Mouse (Mus musculus): ENCODE results near the gene Gpsm3. TPM values are rescaled to one million over a fixed set of nuclear protein-coding genes. Genes with fewer than 3 reads are reported as not detected.

Gene Gpsm3
- 3.4 and 4.3 TPM in 2 replicates for polyA plus RNA-seq (2012; rRNA removed)

GRCm38 (mm10) chr17:34589681-34590101 lies at the start of gene Gpsm3:
Gene Gpsm3 (plus strand): TSS chr17:34589806.

GRCm38 (mm10) chr17:34564003-34564421 lies 25.6 kb upstream of the Gpsm3 start, which contains the start of gene Notch4:
Gene Notch4 (plus strand): TSS chr17:34564268.

GRCm38 (mm10) chr17:34591029-34591993 lies 1.7 kb downstream of the Gpsm3 start, which contains the start of gene Pbx2:
Gene Pbx2 (plus strand): TSS chr17:34591266.

GRCm38 (mm10) chr17:34597566-34598095 lies 8.0 kb downstream of the Gpsm3 start, which contains the start of gene Ager:
Gene Ager (plus strand): TSS chr17:34597862.

GRCm38 (mm10) chr17:34603375-34604060 lies 13.9 kb downstream of the Gpsm3 start, which contains the start of gene Rnf5:
Gene Rnf5 (minus strand): TSS chr17:34603690.

GRCm38 (mm10) chr17:34604061-34604508 lies 14.5 kb downstream of the Gpsm3 start, which contains the start of gene Agpat1:
Gene Agpat1 (plus strand): TSS chr17:34604262.

GRCm38 (mm10) chr17:34615871-34616270 lies 26.3 kb downstream of the Gpsm3 start, which contains the start of gene Egfl8:
Gene Egfl8 (minus strand): TSS chr17:34615971.

GRCm38 (mm10) chr17:34627943-34628643 lies 38.5 kb downstream of the Gpsm3 start, which contains the start of gene Ppt2:
Gene Ppt2 (minus strand): TSS chr17:34628510.

GRCm38 (mm10) chr17:34629221-34629751 lies 39.7 kb downstream of the Gpsm3 start, which contains the start of gene Prrt1:
Gene Prrt1 (plus strand): TSS chr17:34629533.

Other genes starting within 250 kb of the Gpsm3 start
- gene Btnl2, start 235.0 kb upstream of the Gpsm3 start, polyA plus RNA-seq (2012; rRNA removed), result 0.03 and 0.05 TPM in 2 replicates
- gene Btnl1, start 212.7 kb upstream of the Gpsm3 start, polyA plus RNA-seq (2012; rRNA removed), result not detected in 2 replicates
- gene BC051142, start 191.0 kb upstream of the Gpsm3 start, polyA plus RNA-seq (2012; rRNA removed), result 10.5 and 11.5 TPM in 2 replicates
- gene Btnl4, start 112.5 kb upstream of the Gpsm3 start, polyA plus RNA-seq (2012; rRNA removed), result not detected in 2 replicates
- not detected in 2 replicates for gene Btnl6, start 72.5 kb upstream of the Gpsm3 start, polyA plus RNA-seq (2012; rRNA removed)
- gene Notch4, start 25.5 kb upstream of the Gpsm3 start, polyA plus RNA-seq (2012; rRNA removed), result 11.9 and 13.3 TPM in 2 replicates
- 104 and 106 TPM in 2 replicates for gene Pbx2, start 1.5 kb downstream of the Gpsm3 start, polyA plus RNA-seq (2012; rRNA removed)
- 8.7 and 9.9 TPM in 2 replicates for gene Ager, start 8.1 kb downstream of the Gpsm3 start, polyA plus RNA-seq (2012; rRNA removed)
- 226 and 258 TPM in 2 replicates for gene Rnf5, start 13.9 kb downstream of the Gpsm3 start, polyA plus RNA-seq (2012; rRNA removed)
- gene Agpat1, start 14.5 kb downstream of the Gpsm3 start, polyA plus RNA-seq (2012; rRNA removed), result 172 and 183 TPM in 2 replicates
- 9.5 and 13.6 TPM in 2 replicates for gene Egfl8, start 26.2 kb downstream of the Gpsm3 start, polyA plus RNA-seq (2012; rRNA removed)
- 25.5 and 27.9 TPM in 2 replicates for gene Ppt2, start 38.7 kb downstream of the Gpsm3 start, polyA plus RNA-seq (2012; rRNA removed)
- gene Prrt1, start 39.7 kb downstream of the Gpsm3 start, polyA plus RNA-seq (2012; rRNA removed), result 44.9 and 49.4 TPM in 2 replicates
- gene Fkbpl, start 55.0 kb downstream of the Gpsm3 start, polyA plus RNA-seq (2012; rRNA removed), result 5.3 and 5.5 TPM in 2 replicates
- gene Atf6b, start 57.3 kb downstream of the Gpsm3 start, polyA plus RNA-seq (2012; rRNA removed), result 107 and 109 TPM in 2 replicates
- 0.34 and 0.75 TPM in 2 replicates for gene Tnxb, start 80.7 kb downstream of the Gpsm3 start, polyA plus RNA-seq (2012; rRNA removed)
- gene C4b, start 154.1 kb downstream of the Gpsm3 start, polyA plus RNA-seq (2012; rRNA removed), result 0.23 and 0.74 TPM in 2 replicates
- 0.04 TPM in 1 of 2 replicates, not detected in the other for gene Cyp21a1, start 214.8 kb downstream of the Gpsm3 start, polyA plus RNA-seq (2012; rRNA removed)
- gene Stk19, start 247.1 kb downstream of the Gpsm3 start, polyA plus RNA-seq (2012; rRNA removed), result 68.6 and 70.2 TPM in 2 replicates
- 84.5 and 86.1 TPM in 2 replicates for gene Dxo, start 247.2 kb downstream of the Gpsm3 start, polyA plus RNA-seq (2012; rRNA removed)